ENCODE assay signal across 7 mouse cellular contexts in genomic region chr9:105132002-105132367, GRCm38 (mm10). TPM values are rescaled to one million over a fixed set of nuclear protein-coding genes. Genes with fewer than 3 reads are reported as not detected.
DNase-seq lines count a peak whose midpoint lies in the region; ATAC-seq and TF ChIP-seq lines count a peak whose summit lies in the region.

No protein-coding gene starts in this region.

- peak overlapping the region; percentile 81; the same call in 1 of the 2 replicates for H3K9ac ChIP-seq in neural tube, embryonic 11.5 days (ENCODE audit: low read length)
- 0 out of 2 replicates have a peak overlapping the region, but pooled peaks have one; percentile 67 for H3K9ac ChIP-seq in embryonic facial prominence, embryonic 15.5 days
- peak overlapping the region; percentile 67; the same call in 1 of the 2 replicates for H3K9ac ChIP-seq in limb, embryonic 14.5 days (ENCODE audit: low read depth, low read length, severe bottlenecking)

- DNase-seq in neural tube, embryonic 11.5 days (ENCODE audit: low spot score) = no peak
- DNase-seq in neural tube, embryonic 10.5 days (ENCODE audit: extremely low spot score, low spot score) = no peak
- no peak for DNase-seq in limb, embryonic 14.5 days (ENCODE audit: low spot score)
- no peak for DNase-seq in embryo, embryonic 10 days (ENCODE audit: low spot score)
- no peak for DNase-seq in kidney, adult 11 months

- no peaks in the 10 kb centered on the region for H3K36me3 ChIP-seq in neural tube, embryonic 11.5 days (ENCODE audit: control insufficient read depth, insufficient read depth, low read length)
- H3K36me3 ChIP-seq in embryonic facial prominence, embryonic 15.5 days = no peaks in the 10 kb centered on the region
- no peaks in the 10 kb centered on the region for H3K36me3 ChIP-seq in limb, embryonic 14.5 days (ENCODE audit: control insufficient read depth, insufficient read depth, low read length)
- no peaks in the 10 kb centered on the region for H3K36me3 ChIP-seq in small intestine, adult 2 months (ENCODE audit: control insufficient read depth, insufficient read depth, low read length)

- no peaks in the 10 kb centered on the region for H3K27me3 ChIP-seq in neural tube, embryonic 11.5 days (ENCODE audit: control insufficient read depth, insufficient read depth, low read length)
- no peaks in the 10 kb centered on the region for H3K27me3 ChIP-seq in embryonic facial prominence, embryonic 15.5 days
- no peaks in the 10 kb centered on the region for H3K27me3 ChIP-seq in limb, embryonic 14.5 days (ENCODE audit: control insufficient read depth, insufficient read depth, low read length)
- no peaks in the 10 kb centered on the region for H3K27me3 ChIP-seq in small intestine, adult 2 months (ENCODE audit: control insufficient read depth, insufficient read depth, low read length)

- ATAC-seq in neural tube, embryonic 11.5 days (ENCODE audit: insufficient read depth, low FRiP score, low TSS enrichment) = peak; percentile 25; the same call in 1 of the 2 replicates
- ATAC-seq in embryonic facial prominence, embryonic 15.5 days (ENCODE audit: insufficient number of reproducible peaks, low FRiP score, low TSS enrichment, low read depth) = no peak
- ATAC-seq in limb, embryonic 14.5 days (ENCODE audit: low FRiP score, low read depth) = no peak

- TF ChIP-seq CTCF in small intestine, adult 2 months (IDR thresholded peaks at IDR 0.05; ENCODE audit: extremely low read depth, insufficient read length, insufficient replicate concordance, low read depth, low read length) = no peak

- peak overlapping the region; percentile 66 for H3K4me3 ChIP-seq in neural tube, embryonic 11.5 days (ENCODE audit: low read depth, low read length)
- peak overlapping the region; percentile 74 for H3K4me3 ChIP-seq in embryonic facial prominence, embryonic 15.5 days (replicated peaks)
- peak overlapping the region; percentile 74 for H3K4me3 ChIP-seq in limb, embryonic 14.5 days (replicated peaks; ENCODE audit: low read length)
- H3K4me3 ChIP-seq in small intestine, adult 2 months (ENCODE audit: low read depth, low read length) = peak overlapping the region; percentile 88

- 24% methylated on average over 5 of the region's 5 CpGs for WGBS in neural tube, embryonic 11.5 days
- WGBS in embryonic facial prominence, embryonic 15.5 days = 23% methylated on average over 5 of the region's 5 CpGs
- WGBS in limb, embryonic 14.5 days = 25% methylated on average over 5 of the region's 5 CpGs
- WGBS in small intestine, adult 2 months = 21% methylated on average over 5 of the region's 5 CpGs

- H3K27ac ChIP-seq in neural tube, embryonic 11.5 days (ENCODE audit: low read depth, low read length) = no peak overlapping the region; the same call in 1 of the 2 replicates
- H3K27ac ChIP-seq in embryonic facial prominence, embryonic 15.5 days (replicated peaks) = no peak overlapping the region
- H3K27ac ChIP-seq in limb, embryonic 14.5 days (replicated peaks; ENCODE audit: low read depth, low read length) = no peak overlapping the region
- H3K27ac ChIP-seq in small intestine, adult 2 months (ENCODE audit: insufficient read depth, low read depth, low read length) = peak overlapping the region; percentile 79

- no peak for TF ChIP-seq POLR2A in limb, embryonic 14.5 days (IDR thresholded peaks at IDR 0.05; ENCODE audit: borderline replicate concordance, extremely low read depth, insufficient read depth, insufficient read length)
- no peak for TF ChIP-seq POLR2A in small intestine, adult 2 months (IDR thresholded peaks at IDR 0.05; ENCODE audit: low read depth, low read length)

- H3K4me2 ChIP-seq in neural tube, embryonic 11.5 days (ENCODE audit: low read depth) = peak overlapping the region; percentile 89
- peak overlapping the region; percentile 86 for H3K4me2 ChIP-seq in embryonic facial prominence, embryonic 15.5 days (replicated peaks)
- peak overlapping the region; percentile 87 for H3K4me2 ChIP-seq in limb, embryonic 14.5 days (replicated peaks; ENCODE audit: low read depth, low read length, severe bottlenecking)

- H3K9me3 ChIP-seq in neural tube, embryonic 11.5 days (ENCODE audit: control insufficient read depth, low read length) = no peaks in the 10 kb centered on the region
- no peaks in the 10 kb centered on the region for H3K9me3 ChIP-seq in embryonic facial prominence, embryonic 15.5 days (replicated peaks)
- no peaks in the 10 kb centered on the region for H3K9me3 ChIP-seq in limb, embryonic 14.5 days (ENCODE audit: control insufficient read depth, low read length)

- H3K4me1 ChIP-seq in neural tube, embryonic 11.5 days (ENCODE audit: control insufficient read depth, insufficient read depth, low read length) = no peaks in the 10 kb centered on the region
- peaks cover 14% of the 10 kb centered on the region for H3K4me1 ChIP-seq in embryonic facial prominence, embryonic 15.5 days
- peaks cover 8% of the 10 kb centered on the region for H3K4me1 ChIP-seq in limb, embryonic 14.5 days (ENCODE audit: control insufficient read depth, insufficient read depth, low read length)
- peaks cover 17% of the 10 kb centered on the region for H3K4me1 ChIP-seq in small intestine, adult 2 months (ENCODE audit: control insufficient read depth, insufficient read depth, insufficient read length, low read length)

RNA-seq across cellular contexts. Expression of gene Nudt16, which starts 0.4 kb away (rescaled TPM):
- polyA plus RNA-seq in neural tube, embryonic 11.5 days (2014; fragmentation: Nextera tagmentation; extraction: Ambion mirVana) = 16.2 and 16.8 TPM in 2 replicates
- 16.3 TPM in 2 replicates for polyA plus RNA-seq in embryonic facial prominence, embryonic 15.5 days (2015; fragmentation: Nextera tagmentation; extraction: Ambion mirVana)
- polyA plus RNA-seq in limb, embryonic 14.5 days (2012; rRNA removed) = 7.6 and 8.3 TPM in 2 replicates
- polyA plus RNA-seq in limb, embryonic 14.5 days (2014; fragmentation: Nextera tagmentation; extraction: Ambion mirVana) = 10.0 and 11.5 TPM in 2 replicates
- 12.3 and 23.2 TPM in 2 replicates for polyA plus RNA-seq in small intestine, adult 2 months (2012; rRNA removed)

RNA-seq across cellular contexts. Expression of gene 1700080E11Rik, which starts 12.9 kb away (rescaled TPM):
- not detected in 2 replicates for polyA plus RNA-seq in neural tube, embryonic 11.5 days (2014; fragmentation: Nextera tagmentation; extraction: Ambion mirVana)
- polyA plus RNA-seq in embryonic facial prominence, embryonic 15.5 days (2015; fragmentation: Nextera tagmentation; extraction: Ambion mirVana) = not detected in 2 replicates
- not detected in 2 replicates for polyA plus RNA-seq in limb, embryonic 14.5 days (2012; rRNA removed)
- not detected in 2 replicates for polyA plus RNA-seq in limb, embryonic 14.5 days (2014; fragmentation: Nextera tagmentation; extraction: Ambion mirVana)
- not detected in 2 replicates for polyA plus RNA-seq in small intestine, adult 2 months (2012; rRNA removed)
